Mouse (Mus musculus): Measurements from ENCODE around the gene Klc4. TPM values are rescaled to one million over a fixed set of nuclear protein-coding genes. Genes with fewer than 3 reads are reported as not detected.

Klc4 gene
- polyA plus RNA-seq, 2 experiments = 3.4 to 5.2 TPM

DNA sequence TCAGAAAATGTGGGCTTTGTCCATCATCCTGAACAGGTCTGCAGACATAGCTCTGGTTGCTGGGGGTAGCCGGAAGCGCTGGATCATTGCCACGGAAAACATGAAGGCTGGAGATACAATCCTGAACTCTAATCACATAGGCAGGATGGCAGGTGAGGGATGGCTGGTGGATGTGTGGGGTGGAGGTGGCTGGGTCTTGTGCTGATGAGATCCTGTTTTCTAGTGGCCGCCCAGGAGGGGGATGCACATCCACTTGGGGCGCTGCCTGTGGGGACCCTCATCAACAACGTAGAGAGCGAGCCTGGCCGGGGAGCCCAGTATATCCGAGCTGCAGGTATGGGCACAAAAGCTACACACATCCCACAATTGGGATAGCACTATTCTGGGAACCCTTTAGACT lies 2.6 kb upstream of the Klc4 start:
- H3K4me2 ChIP-seq (ENCODE audit: low read depth) = no peak overlapping the region
- no peak overlapping the region for H3K9ac ChIP-seq (replicated peaks)
- ATAC-seq (ENCODE audit: insufficient read depth) = no peak
- no peak for DNase-seq (ENCODE audit: low read depth in 3 of 3, low spot score in 3 of 3)
- no peak overlapping the region for H3K27ac ChIP-seq
- no peak overlapping the region for H3K4me3 ChIP-seq (ENCODE audit: insufficient read depth in 1 of 2, low read depth in 2 of 2, low read length in 2 of 2)
- H3K9me3 ChIP-seq (ENCODE audit: control insufficient read depth, low read length) = no peaks in the 10 kb centered on the region
- H3K4me1 ChIP-seq (replicated peaks; ENCODE audit: control insufficient read depth in 2 of 2, insufficient read depth in 2 of 2, low read length in 1 of 2) = peaks cover 22 to 33% of the 10 kb centered on the region in 2 experiments
- no peak for TF ChIP-seq EP300 (IDR thresholded peaks at IDR 0.05; ENCODE audit: low read depth)
- TF ChIP-seq CTCF (IDR thresholded peaks at IDR 0.05; ENCODE audit: low read depth) = no peak
- 87% methylated on average over 9 of the region's 9 CpGs for WGBS (ENCODE audit: insufficient replicate concordance)
- H3K36me3 ChIP-seq (replicated peaks; ENCODE audit: control insufficient read depth, insufficient read depth, low read depth) = no peaks in the 10 kb centered on the region; the same call in 1 of the 2 replicates
- H3K27me3 ChIP-seq (ENCODE audit: control insufficient read depth, insufficient read depth, low read length) = no peaks in the 10 kb centered on the region

- DNase-seq (ENCODE audit: low read depth in 3 of 3, low spot score in 3 of 3) = no peak
Observed at GRCm38 (mm10) chr17:46647279-46647678, 1.5 kb upstream of the Klc4 start.

GRCm38 (mm10) chr17:46646322-46646662 lies 470 bp upstream of the Klc4 start:
- ATAC-seq (ENCODE audit: insufficient read depth) = peak; percentile 45; the same call in 1 of the 2 replicates
- under 1% methylated on average over 19 of the region's 19 CpGs for WGBS (ENCODE audit: insufficient replicate concordance)
- peak overlapping the region; percentile 88 to 95 for H3K4me3 ChIP-seq (ENCODE audit: insufficient read depth in 1 of 2, low read depth in 2 of 2, low read length in 2 of 2)
- peaks cover 17 to 27% of the 10 kb centered on the region in 2 experiments for H3K4me1 ChIP-seq (replicated peaks; ENCODE audit: control insufficient read depth in 2 of 2, insufficient read depth in 2 of 2, low read length in 1 of 2)
- no peaks in the 10 kb centered on the region; the same call in 1 of the 2 replicates for H3K36me3 ChIP-seq (replicated peaks; ENCODE audit: control insufficient read depth, insufficient read depth, low read depth)
- no peaks in the 10 kb centered on the region for H3K9me3 ChIP-seq (ENCODE audit: control insufficient read depth, low read length)
- H3K9ac ChIP-seq (replicated peaks) = peak overlapping the region; percentile 71
- no peak for DNase-seq (ENCODE audit: low read depth in 3 of 3, low spot score in 3 of 3)
- no peaks in the 10 kb centered on the region for H3K27me3 ChIP-seq (ENCODE audit: control insufficient read depth, insufficient read depth, low read length)
- peak overlapping the region; percentile 35 for H3K27ac ChIP-seq
- no peak for TF ChIP-seq EP300 (IDR thresholded peaks at IDR 0.05; ENCODE audit: low read depth)
- no peak for TF ChIP-seq CTCF (IDR thresholded peaks at IDR 0.05; ENCODE audit: low read depth)
- H3K4me2 ChIP-seq (ENCODE audit: low read depth) = peak overlapping the region; percentile 99

More at GRCm38 (mm10) chr17:46647279-46647678, 1.5 kb upstream of the Klc4 start:
- Histone ChIP-seq H3K9ac (replicated peaks) (no peak overlapping the region), H3K9me3 (ENCODE audit: control insufficient read depth, low read length) (no peaks in the 10 kb centered on the region), H3K4me2 (ENCODE audit: low read depth) (peak overlapping the region; percentile 99), H3K36me3 (replicated peaks; ENCODE audit: control insufficient read depth, insufficient read depth, low read depth) (no peaks in the 10 kb centered on the region; the same call in 1 of the 2 replicates), H3K4me3 (ENCODE audit: insufficient read depth in 1 of 2, low read depth in 2 of 2, low read length in 2 of 2) (peak overlapping the region in 1 of 2 experiments; percentile 88; a peak in 2 of 4 replicates), H3K4me1 (replicated peaks; ENCODE audit: control insufficient read depth in 2 of 2, insufficient read depth in 2 of 2, low read length in 1 of 2) (peaks cover 22 to 33% of the 10 kb centered on the region in 2 experiments), H3K27ac (no peak overlapping the region), H3K27me3 (ENCODE audit: control insufficient read depth, insufficient read depth, low read length) (no peaks in the 10 kb centered on the region)
- TF ChIP-seq EP300 (IDR thresholded peaks at IDR 0.05; ENCODE audit: low read depth) = no peak
- no peak for TF ChIP-seq CTCF (IDR thresholded peaks at IDR 0.05; ENCODE audit: low read depth)
- no peak for ATAC-seq (ENCODE audit: insufficient read depth)
- WGBS (ENCODE audit: insufficient replicate concordance) = 78% methylated on average over 7 of the region's 7 CpGs

DNA sequence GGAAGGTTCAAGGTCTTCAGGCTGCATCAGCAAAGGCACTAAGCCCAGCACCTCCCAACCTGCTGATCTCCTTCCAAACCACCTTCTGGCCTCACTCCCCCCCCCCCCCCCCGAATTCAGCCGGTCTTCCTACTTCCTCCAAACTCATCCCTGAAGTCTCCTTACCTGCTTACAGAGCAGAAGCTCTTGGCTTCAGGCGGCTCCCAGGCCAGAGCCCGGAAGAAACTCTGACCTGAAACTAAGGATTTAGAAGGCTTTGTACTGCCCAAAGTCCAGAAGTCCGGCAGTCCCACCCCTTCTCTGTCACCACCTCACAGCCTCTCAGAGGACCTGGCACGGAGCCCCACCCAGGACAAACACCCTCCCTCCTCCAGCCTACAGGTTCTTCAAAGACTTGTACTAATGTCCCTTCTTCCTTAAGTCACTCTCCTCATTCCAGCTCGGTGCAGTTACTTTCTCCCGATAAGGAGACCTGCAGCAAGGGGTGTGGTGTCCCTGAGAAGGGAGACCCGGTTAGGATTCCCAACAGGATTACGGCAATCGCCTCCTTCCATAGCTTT lies 826 bp downstream of the Klc4 start:
- ATAC-seq (ENCODE audit: insufficient read depth) = no peak

DNA sequence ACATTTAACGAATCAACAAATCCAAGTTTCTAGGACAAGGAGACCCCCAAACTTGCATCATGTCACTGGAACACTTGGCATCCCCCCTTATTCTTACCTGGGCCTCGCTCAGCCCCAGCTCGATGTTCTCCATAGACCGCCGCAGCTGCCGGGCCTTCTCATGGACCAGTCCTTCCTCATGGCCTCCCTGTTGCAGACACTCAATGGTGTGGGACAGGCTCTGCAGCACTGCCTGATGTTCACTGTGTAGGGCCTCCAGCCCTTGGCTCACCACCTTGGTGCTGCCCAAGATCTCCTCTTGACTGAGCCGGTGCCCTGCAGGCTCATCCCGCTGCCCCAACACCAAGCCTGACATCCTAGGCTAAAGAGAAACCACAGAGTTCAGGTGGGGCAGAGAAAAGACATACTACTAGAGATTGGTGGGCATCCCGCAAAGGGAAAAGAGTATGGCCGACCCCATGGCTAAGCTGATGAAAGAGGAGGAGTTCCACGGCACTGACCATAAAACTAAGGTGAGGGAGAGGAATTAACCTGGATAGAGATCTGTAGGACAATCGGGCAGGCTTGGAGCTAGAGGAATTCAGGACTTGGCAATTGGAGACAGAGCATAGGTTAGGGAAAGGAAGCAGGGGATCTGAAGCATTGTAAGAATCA lies 1.5 kb downstream of the Klc4 start:
- H3K36me3 ChIP-seq (replicated peaks; ENCODE audit: control insufficient read depth, insufficient read depth, low read depth) = no peaks in the 10 kb centered on the region; the same call in 1 of the 2 replicates
- WGBS (ENCODE audit: insufficient replicate concordance) = 76% methylated on average over 12 of the region's 12 CpGs
- no peak overlapping the region for H3K9ac ChIP-seq (replicated peaks)
- H3K27me3 ChIP-seq (ENCODE audit: control insufficient read depth, insufficient read depth, low read length) = no peaks in the 10 kb centered on the region
- peaks cover 10 to 15% of the 10 kb centered on the region in 2 experiments for H3K4me1 ChIP-seq (replicated peaks; ENCODE audit: control insufficient read depth in 2 of 2, insufficient read depth in 2 of 2, low read length in 1 of 2)
- H3K4me2 ChIP-seq (ENCODE audit: low read depth) = peak overlapping the region; percentile 99; the same call in 1 of the 2 replicates
- DNase-seq (ENCODE audit: low read depth in 3 of 3, low spot score in 3 of 3) (no peak), ATAC-seq (ENCODE audit: insufficient read depth) (no peak)
- H3K9me3 ChIP-seq (ENCODE audit: control insufficient read depth, low read length) = no peaks in the 10 kb centered on the region
- no peak overlapping the region for H3K27ac ChIP-seq
- no peak for TF ChIP-seq CTCF (IDR thresholded peaks at IDR 0.05; ENCODE audit: low read depth)
- TF ChIP-seq EP300 (IDR thresholded peaks at IDR 0.05; ENCODE audit: low read depth) = no peak
- peak overlapping the region in 1 of 2 experiments; percentile 88; a peak in 2 of 4 replicates for H3K4me3 ChIP-seq (ENCODE audit: insufficient read depth in 1 of 2, low read depth in 2 of 2, low read length in 2 of 2)

More for the DNA sequence above, 826 bp downstream of the Klc4 start:
- peak overlapping the region; percentile 99 for H3K4me2 ChIP-seq (ENCODE audit: low read depth)
- TF ChIP-seq CTCF (IDR thresholded peaks at IDR 0.05; ENCODE audit: low read depth) (no peak), EP300 (IDR thresholded peaks at IDR 0.05; ENCODE audit: low read depth) (no peak)
- H3K27ac ChIP-seq = peak overlapping the region; percentile 65
- H3K9ac ChIP-seq (replicated peaks) = peak overlapping the region; percentile 46
- DNase-seq (ENCODE audit: low read depth in 3 of 3, low spot score in 3 of 3) = peak in 1 of 3 experiments; percentile 22
- no peaks in the 10 kb centered on the region; the same call in 1 of the 2 replicates for H3K36me3 ChIP-seq (replicated peaks; ENCODE audit: control insufficient read depth, insufficient read depth, low read depth)
- peaks cover 12 to 19% of the 10 kb centered on the region in 2 experiments for H3K4me1 ChIP-seq (replicated peaks; ENCODE audit: control insufficient read depth in 2 of 2, insufficient read depth in 2 of 2, low read length in 1 of 2)
- WGBS (ENCODE audit: insufficient replicate concordance) = 9% methylated on average over 11 of the region's 11 CpGs
- no peaks in the 10 kb centered on the region for H3K27me3 ChIP-seq (ENCODE audit: control insufficient read depth, insufficient read depth, low read length)
- H3K4me3 ChIP-seq (ENCODE audit: insufficient read depth in 1 of 2, low read depth in 2 of 2, low read length in 2 of 2) = peak overlapping the region; percentile 85 to 88
- H3K9me3 ChIP-seq (ENCODE audit: control insufficient read depth, low read length) = no peaks in the 10 kb centered on the region
